Mouse (Mus musculus): Measurements from ENCODE around the gene Sec14l1. TPM values are rescaled to one million over a fixed set of nuclear protein-coding genes. Genes with fewer than 3 reads are reported as not detected.

Sec14l1 gene
- polyA plus RNA-seq, 1 experiment from 2014 or later: 51.0 TPM

- peak overlapping the region; percentile 11; the same call in 1 of the 2 replicates for H3K4me2 ChIP-seq (ENCODE audit: low read depth, low read length)
- H3K4me3 ChIP-seq (ENCODE audit: low read length): no peak overlapping the region
- peaks cover 11% of the 10 kb centered on the region for H3K36me3 ChIP-seq (ENCODE audit: control insufficient read depth, insufficient read depth)
- peak overlapping the region; percentile 30 for H3K9ac ChIP-seq (ENCODE audit: low read length)
- H3K27me3 ChIP-seq (ENCODE audit: control insufficient read depth, insufficient read depth, low read length): no peaks in the 10 kb centered on the region
- H3K9me3 ChIP-seq (replicated peaks; ENCODE audit: control insufficient read depth, low read length): 0 out of 2 replicates have a peak, but pooled peaks cover 2% of the 10 kb centered on the region
- 56% methylated on average over 4 of the region's 4 CpGs for WGBS
- H3K4me1 ChIP-seq (ENCODE audit: control insufficient read depth, insufficient read depth, low read length): peaks cover 70% of the 10 kb centered on the region
- peak overlapping the region; percentile 59; the same call in 1 of the 2 replicates for H3K27ac ChIP-seq (ENCODE audit: low read length)
- no peak for ATAC-seq (replicated peaks; ENCODE audit: extremely low read depth, insufficient read depth, low FRiP score)
Measured at GRCm38 (mm10) chr11:117118248-117118647, 3.3 kb downstream of the Sec14l1 start.

GRCm38 (mm10) chr11:117118721-117119321 lies 3.9 kb downstream of the Sec14l1 start:
- Histone ChIP-seq H3K4me2 (ENCODE audit: low read depth, low read length) (peak overlapping the region; percentile 11), H3K27ac (ENCODE audit: low read length) (peak overlapping the region; percentile 59), H3K9me3 (replicated peaks; ENCODE audit: control insufficient read depth, low read length) (no peaks in the 10 kb centered on the region), H3K4me1 (ENCODE audit: control insufficient read depth, insufficient read depth, low read length) (peaks cover 76% of the 10 kb centered on the region), H3K4me3 (ENCODE audit: low read length) (no peak overlapping the region), H3K9ac (ENCODE audit: low read length) (peak overlapping the region; percentile 32), H3K27me3 (ENCODE audit: control insufficient read depth, insufficient read depth, low read length) (no peaks in the 10 kb centered on the region), H3K36me3 (ENCODE audit: control insufficient read depth, insufficient read depth) (peaks cover 11% of the 10 kb centered on the region)
- 40% methylated on average over 11 of the region's 11 CpGs for WGBS
- ATAC-seq (replicated peaks; ENCODE audit: extremely low read depth, insufficient read depth, low FRiP score): no peak

GRCm38 (mm10) chr11:117119723-117120122 lies 4.8 kb downstream of the Sec14l1 start:
- Histone ChIP-seq H3K9me3 (replicated peaks; ENCODE audit: control insufficient read depth, low read length) (no peaks in the 10 kb centered on the region), H3K27me3 (ENCODE audit: control insufficient read depth, insufficient read depth, low read length) (no peaks in the 10 kb centered on the region), H3K4me2 (ENCODE audit: low read depth, low read length) (no peak overlapping the region; the same call in 1 of the 2 replicates), H3K27ac (ENCODE audit: low read length) (0 out of 2 replicates have a peak overlapping the region, but pooled peaks have one; percentile 14), H3K4me3 (ENCODE audit: low read length) (no peak overlapping the region), H3K9ac (ENCODE audit: low read length) (peak overlapping the region; percentile 55; the same call in 1 of the 2 replicates), H3K4me1 (ENCODE audit: control insufficient read depth, insufficient read depth, low read length) (peaks cover 81% of the 10 kb centered on the region), H3K36me3 (ENCODE audit: control insufficient read depth, insufficient read depth) (peaks cover 11% of the 10 kb centered on the region)
- ATAC-seq (replicated peaks; ENCODE audit: extremely low read depth, insufficient read depth, low FRiP score): no peak
- 53% methylated on average over 5 of the region's 5 CpGs for WGBS

GRCm38 (mm10) chr11:117120285-117121163 lies 5.6 kb downstream of the Sec14l1 start:
- Histone ChIP-seq H3K27ac (ENCODE audit: low read length) (peak overlapping the region; percentile 70), H3K9me3 (replicated peaks; ENCODE audit: control insufficient read depth, low read length) (no peaks in the 10 kb centered on the region), H3K36me3 (ENCODE audit: control insufficient read depth, insufficient read depth) (peaks cover 11% of the 10 kb centered on the region), H3K4me3 (ENCODE audit: low read length) (no peak overlapping the region), H3K4me2 (ENCODE audit: low read depth, low read length) (peak overlapping the region; percentile 42), H3K27me3 (ENCODE audit: control insufficient read depth, insufficient read depth, low read length) (no peaks in the 10 kb centered on the region), H3K4me1 (ENCODE audit: control insufficient read depth, insufficient read depth, low read length) (peaks cover 86% of the 10 kb centered on the region), H3K9ac (ENCODE audit: low read length) (peak overlapping the region; percentile 66)
- ATAC-seq (replicated peaks; ENCODE audit: extremely low read depth, insufficient read depth, low FRiP score): peak; percentile 49; the same call in 1 of the 2 replicates
- whole genome bisulfite sequencing: 34% methylated on average over 20 of the region's 20 CpGs

- Histone ChIP-seq H3K9ac (ENCODE audit: low read length) (peak overlapping the region; percentile 66), H3K4me1 (ENCODE audit: control insufficient read depth, insufficient read depth, low read length) (peaks cover 90% of the 10 kb centered on the region), H3K27me3 (ENCODE audit: control insufficient read depth, insufficient read depth, low read length) (no peaks in the 10 kb centered on the region), H3K4me2 (ENCODE audit: low read depth, low read length) (peak overlapping the region; percentile 42; the same call in 1 of the 2 replicates), H3K4me3 (ENCODE audit: low read length) (no peak overlapping the region), H3K27ac (ENCODE audit: low read length) (peak overlapping the region; percentile 70), H3K9me3 (replicated peaks; ENCODE audit: control insufficient read depth, low read length) (no peaks in the 10 kb centered on the region), H3K36me3 (ENCODE audit: control insufficient read depth, insufficient read depth) (peaks cover 11% of the 10 kb centered on the region)
- 0 out of 2 replicates have a peak, but pooled peaks have one; percentile 18 for ATAC-seq (replicated peaks; ENCODE audit: extremely low read depth, insufficient read depth, low FRiP score)
- 27% methylated on average over 11 of the region's 11 CpGs for WGBS
Measured at GRCm38 (mm10) chr11:117121164-117121535, 6.2 kb downstream of the Sec14l1 start.

- Histone ChIP-seq H3K36me3 (ENCODE audit: control insufficient read depth, insufficient read depth) (peaks cover 11% of the 10 kb centered on the region), H3K4me3 (ENCODE audit: low read length) (no peak overlapping the region), H3K9ac (ENCODE audit: low read length) (no peak overlapping the region; the same call in 1 of the 2 replicates), H3K4me2 (ENCODE audit: low read depth, low read length) (no peak overlapping the region), H3K4me1 (ENCODE audit: control insufficient read depth, insufficient read depth, low read length) (peaks cover 89% of the 10 kb centered on the region), H3K9me3 (replicated peaks; ENCODE audit: control insufficient read depth, low read length) (no peaks in the 10 kb centered on the region), H3K27me3 (ENCODE audit: control insufficient read depth, insufficient read depth, low read length) (no peaks in the 10 kb centered on the region), H3K27ac (ENCODE audit: low read length) (no peak overlapping the region)
- 86% methylated on average over 6 of the region's 6 CpGs for WGBS
- no peak for ATAC-seq (replicated peaks; ENCODE audit: extremely low read depth, insufficient read depth, low FRiP score)
Measured at GRCm38 (mm10) chr11:117121954-117122353, 7.0 kb downstream of the Sec14l1 start.

- H3K4me1 ChIP-seq (ENCODE audit: control insufficient read depth, insufficient read depth, low read length): peaks cover 89% of the 10 kb centered on the region
- H3K4me3 ChIP-seq (ENCODE audit: low read length): no peak overlapping the region
- no peaks in the 10 kb centered on the region for H3K27me3 ChIP-seq (ENCODE audit: control insufficient read depth, insufficient read depth, low read length)
- peak overlapping the region; percentile 27 for H3K4me2 ChIP-seq (ENCODE audit: low read depth, low read length)
- ATAC-seq (replicated peaks; ENCODE audit: extremely low read depth, insufficient read depth, low FRiP score): 0 out of 2 replicates have a peak, but pooled peaks have one; percentile 7
- 58% methylated on average over 17 of the region's 17 CpGs for WGBS
- peaks cover 2% of the 10 kb centered on the region; the same call in 1 of the 2 replicates for H3K36me3 ChIP-seq (ENCODE audit: control insufficient read depth, insufficient read depth)
- H3K27ac ChIP-seq (ENCODE audit: low read length): peak overlapping the region; percentile 31
- no peak overlapping the region for H3K9ac ChIP-seq (ENCODE audit: low read length)
- no peaks in the 10 kb centered on the region for H3K9me3 ChIP-seq (replicated peaks; ENCODE audit: control insufficient read depth, low read length)
Measured at GRCm38 (mm10) chr11:117123418-117124085, 8.6 kb downstream of the Sec14l1 start.

GRCm38 (mm10) chr11:117124539-117124938 lies 9.6 kb downstream of the Sec14l1 start:
- no peak overlapping the region for H3K4me3 ChIP-seq (ENCODE audit: low read length)
- H3K27ac ChIP-seq (ENCODE audit: low read length): no peak overlapping the region
- H3K9me3 ChIP-seq (replicated peaks; ENCODE audit: control insufficient read depth, low read length): no peaks in the 10 kb centered on the region
- H3K4me2 ChIP-seq (ENCODE audit: low read depth, low read length): no peak overlapping the region
- peaks cover 87% of the 10 kb centered on the region for H3K4me1 ChIP-seq (ENCODE audit: control insufficient read depth, insufficient read depth, low read length)
- no peak for ATAC-seq (replicated peaks; ENCODE audit: extremely low read depth, insufficient read depth, low FRiP score)
- H3K36me3 ChIP-seq (ENCODE audit: control insufficient read depth, insufficient read depth): no peaks in the 10 kb centered on the region
- 60% methylated on average over 10 of the region's 10 CpGs for WGBS
- H3K9ac ChIP-seq (ENCODE audit: low read length): no peak overlapping the region; the same call in 1 of the 2 replicates
- H3K27me3 ChIP-seq (ENCODE audit: control insufficient read depth, insufficient read depth, low read length): no peaks in the 10 kb centered on the region
